Mouse (Mus musculus) sigmoid colon, adult 10 weeks (tissue): ENCODE results near the gene Olfr513. TPM values are rescaled to one million over a fixed set of nuclear protein-coding genes. Genes with fewer than 3 reads are reported as not detected.

ENCODE experiments used
- polyA plus RNA-seq: library from polyadenylated mRNA; stranded (reverse); fragments of 350-450 nt; fragmentation: Illumina TruSeq; extraction: RNeasy Lipid Tissue Mini Kit (QIAGEN cat#74804); gene quantifications from one replicate; pipeline ENCODE4 v1.2.3, GENCODE M21; 2014; ENCODE audit warnings: low read depth, low replicate concordance

Gene Olfr513
- not detected for polyA plus RNA-seq

DNA sequence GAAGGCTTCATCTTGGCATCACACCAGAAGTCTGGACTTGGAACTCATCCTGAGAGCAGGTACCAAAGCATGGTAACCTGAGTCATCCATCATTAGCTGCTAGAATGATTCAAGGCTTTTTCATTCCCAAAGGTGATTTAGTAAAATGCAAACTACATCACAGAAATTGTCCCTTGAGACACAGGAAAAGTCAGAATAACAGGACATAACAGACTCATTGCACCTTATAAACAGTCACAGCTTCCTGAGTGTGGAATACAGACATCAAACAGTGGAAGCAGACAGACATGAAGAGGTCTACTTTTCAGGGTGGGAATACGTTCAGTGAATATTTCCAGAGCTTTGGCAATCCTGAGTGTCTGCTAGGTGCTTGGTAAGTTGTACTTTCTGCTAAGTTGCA is at the start of gene Olfr513:
TSS of gene Olfr513 (plus strand) at position 301 of the 400 bp plus-strand sequence.

DNA sequence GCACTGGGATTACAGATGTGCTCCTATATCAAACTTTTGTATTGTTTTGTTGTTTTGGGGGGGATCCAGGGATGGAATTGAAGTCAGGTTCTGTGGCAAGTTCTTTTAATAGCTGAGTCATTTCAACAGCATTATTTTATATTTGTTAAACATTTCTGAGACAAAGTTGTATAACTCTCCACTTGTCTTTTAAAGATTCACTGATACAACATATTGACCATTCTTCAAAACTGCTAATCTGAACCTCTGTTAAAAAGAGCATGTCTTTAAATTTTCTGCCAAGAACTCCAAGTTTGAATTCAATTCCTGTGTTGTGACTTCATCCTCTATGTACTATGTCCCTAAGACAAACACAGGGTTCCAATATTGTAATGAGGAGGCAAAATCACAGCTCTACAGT is 37.8 kb upstream of the Olfr513 start, which contains the start of gene Olfr512:
TSS of gene Olfr512 (plus strand) at position 301 of the 400 bp plus-strand sequence.

Other genes starting within 250 kb of the Olfr513 start
- gene Olfr502, start 225.9 kb upstream of the Olfr513 start, polyA plus RNA-seq = not detected
- gene Olfr503, start 206.4 kb upstream of the Olfr513 start, polyA plus RNA-seq = not detected
- gene Olfr504, start 185.2 kb upstream of the Olfr513 start, polyA plus RNA-seq = not detected
- not detected for gene Olfr506, start 140.2 kb upstream of the Olfr513 start, polyA plus RNA-seq
- not detected for gene Olfr507, start 129.2 kb upstream of the Olfr513 start, polyA plus RNA-seq
- not detected for gene Olfr508, start 121.0 kb upstream of the Olfr513 start, polyA plus RNA-seq
- gene Olfr509, start 99.1 kb upstream of the Olfr513 start, polyA plus RNA-seq = not detected
- gene Olfr510, start 84.6 kb upstream of the Olfr513 start, polyA plus RNA-seq = not detected
- not detected for gene Olfr512, start 37.7 kb upstream of the Olfr513 start, polyA plus RNA-seq
- not detected for gene Olfr514, start 75.0 kb downstream of the Olfr513 start, polyA plus RNA-seq
- not detected for gene Olfr516, start 99.6 kb downstream of the Olfr513 start, polyA plus RNA-seq
- not detected for gene Olfr517, start 121.4 kb downstream of the Olfr513 start, polyA plus RNA-seq
- gene Olfr518, start 134.0 kb downstream of the Olfr513 start, polyA plus RNA-seq = not detected
- not detected for gene Olfr519, start 143.4 kb downstream of the Olfr513 start, polyA plus RNA-seq
- gene Nlrp10, start 179.2 kb downstream of the Olfr513 start, polyA plus RNA-seq = 10.2 TPM
- gene Eif3f, start 183.4 kb downstream of the Olfr513 start, polyA plus RNA-seq = 47.9 TPM
- 0.95 TPM for gene Tub, start 199.4 kb downstream of the Olfr513 start, polyA plus RNA-seq